Mouse (Mus musculus): ENCODE measurements around the gene Zfp759. TPM values are rescaled to one million over a fixed set of nuclear protein-coding genes. Genes with fewer than 3 reads are reported as not detected.

The Zfp759 gene
- polyA plus RNA-seq, 1 experiment from 2014 or later: 5.8 TPM

DNA sequence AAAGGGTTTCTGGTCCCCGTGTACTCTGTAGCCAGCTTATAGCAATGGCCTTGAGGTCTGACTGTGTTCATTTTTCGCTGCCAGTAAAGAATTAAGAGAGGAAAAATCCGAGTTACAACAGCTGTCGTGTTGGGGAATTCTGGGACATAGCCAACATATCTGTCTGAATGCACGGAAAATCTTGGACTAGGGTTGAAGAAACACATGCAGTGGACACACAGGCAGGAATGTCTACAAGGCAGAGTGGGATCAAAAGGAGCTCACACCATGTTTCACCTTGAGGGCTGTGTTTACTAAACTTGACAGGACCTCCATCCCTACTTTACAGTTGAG lies 52.2 kb downstream of the Zfp759 start:
- peak overlapping the region; percentile 65 for H3K4me2 ChIP-seq (replicated peaks)
- ATAC-seq (ENCODE audit: low FRiP score) (no peak), DNase-seq (ENCODE audit: low spot score) (no peak)
- peaks cover 13% of the 10 kb centered on the region; the same call in 1 of the 2 replicates for H3K36me3 ChIP-seq (replicated peaks; ENCODE audit: control insufficient read depth, insufficient read depth)
- no peaks in the 10 kb centered on the region for H3K27me3 ChIP-seq (ENCODE audit: control insufficient read depth, insufficient read depth, low read length)
- H3K27ac ChIP-seq: no peak overlapping the region
- peaks cover 4% of the 10 kb centered on the region; the same call in 1 of the 2 replicates for H3K4me1 ChIP-seq (replicated peaks; ENCODE audit: control insufficient read depth, insufficient read depth, low read length)
- H3K9me3 ChIP-seq (ENCODE audit: control insufficient read depth, low read length): no peaks in the 10 kb centered on the region
- peak overlapping the region; percentile 56 for H3K4me3 ChIP-seq (replicated peaks; ENCODE audit: low read length)
- WGBS: 28% methylated on average over 5 of the region's 5 CpGs
- peak overlapping the region; percentile 74 for H3K9ac ChIP-seq

Other genes with a start within 250 kb of the Zfp759 start
- gene Gm10767, start 216.7 kb upstream of the Zfp759 start, polyA plus RNA-seq (2014; fragmentation: Nextera tagmentation; extraction: Ambion mirVana): 3.0 and 3.8 TPM in 2 replicates
- 8.0 and 10.6 TPM in 2 replicates for gene Zfp712, start 60.5 kb upstream of the Zfp759 start, polyA plus RNA-seq (2014; fragmentation: Nextera tagmentation; extraction: Ambion mirVana)
- 9.7 and 11.0 TPM in 2 replicates for gene Zfp708, start 23.7 kb upstream of the Zfp759 start, polyA plus RNA-seq (2014; fragmentation: Nextera tagmentation; extraction: Ambion mirVana)
- 1.8 and 2.4 TPM in 2 replicates for gene Gm28557, start 13.1 kb upstream of the Zfp759 start, polyA plus RNA-seq (2014; fragmentation: Nextera tagmentation; extraction: Ambion mirVana)
- 0.09 TPM in 1 of 2 replicates, not detected in the other for gene Rslcan18, start 5.4 kb upstream of the Zfp759 start, polyA plus RNA-seq (2014; fragmentation: Nextera tagmentation; extraction: Ambion mirVana)
- gene Rsl1, start 51.5 kb downstream of the Zfp759 start, polyA plus RNA-seq (2014; fragmentation: Nextera tagmentation; extraction: Ambion mirVana): 4.4 and 5.1 TPM in 2 replicates
- gene Zfp455, start 72.8 kb downstream of the Zfp759 start, polyA plus RNA-seq (2014; fragmentation: Nextera tagmentation; extraction: Ambion mirVana): 2.1 and 2.3 TPM in 2 replicates
- 6.2 and 6.7 TPM in 2 replicates for gene Zfp458, start 156.8 kb downstream of the Zfp759 start, polyA plus RNA-seq (2014; fragmentation: Nextera tagmentation; extraction: Ambion mirVana)
- 1.2 and 1.3 TPM in 2 replicates for gene Zfp457, start 184.8 kb downstream of the Zfp759 start, polyA plus RNA-seq (2014; fragmentation: Nextera tagmentation; extraction: Ambion mirVana)
- 1.9 and 2.3 TPM in 2 replicates for gene Zfp595, start 210.9 kb downstream of the Zfp759 start, polyA plus RNA-seq (2014; fragmentation: Nextera tagmentation; extraction: Ambion mirVana)
- gene Gm28044, start 238.9 kb downstream of the Zfp759 start, polyA plus RNA-seq (2014; fragmentation: Nextera tagmentation; extraction: Ambion mirVana): not detected in 2 replicates
- gene Zfp953, start 238.9 kb downstream of the Zfp759 start, polyA plus RNA-seq (2014; fragmentation: Nextera tagmentation; extraction: Ambion mirVana): 0.79 and 0.93 TPM in 2 replicates

Measured in hindbrain, embryonic 14.5 days (tissue).